Mouse (Mus musculus) kidney, embryonic 16.5 days (tissue): ENCODE data around the gene Msto1. TPM values are rescaled to one million over a fixed set of nuclear protein-coding genes. Genes with fewer than 3 reads are reported as not detected.
"Not testable (repeated sequence)": the region's sequence is repeated elsewhere in the genome, so short reads cannot be mapped to it uniquely, and the experiment has no call there.

Source experiments
- ATAC-seq: fragments of 200-750 bp; cut with Nextera tagmentation; 2 replicates; pipeline ENCODE4 v1.8.0; 2017; ENCODE audit warnings: moderate TSS enrichment; ENCODE audit not compliant: low FRiP score, low TSS enrichment
- H3K27ac ChIP-seq: fragments of 300-500 bp; sonication (generic); 2 replicates; pipeline ENCODE4 v1.5.1; 2014; ENCODE audit warnings: low read length
- H3K27me3 ChIP-seq: fragments of 300-500 bp; sonication (generic); 2 replicates; pipeline ENCODE4 v1.6.1; 2014; ENCODE audit warnings: low read length, control low read depth, mixed read lengths; ENCODE audit not compliant: insufficient read depth
- H3K36me3 ChIP-seq: fragments of 300-500 bp; sonication (generic); 2 replicates; pipeline ENCODE4 v1.6.1; 2014; ENCODE audit warnings: low read length, control low read depth, mixed read lengths; ENCODE audit not compliant: insufficient read depth
- H3K4me1 ChIP-seq: fragments of 300-500 bp; sonication (generic); 2 replicates; pipeline ENCODE4 v1.6.1; 2014; ENCODE audit warnings: low read length, control low read depth, mixed read lengths; ENCODE audit not compliant: insufficient read depth
- H3K4me2 ChIP-seq: fragments of 300-500 bp; sonication (generic); replicated peaks from 2 replicates; pipeline ENCODE4 v1.6.1; 2014; ENCODE audit warnings: low read depth, low read length
- H3K4me3 ChIP-seq: fragments of 300-500 bp; sonication (generic); 2 replicates; pipeline ENCODE4 v1.5.1; 2014; ENCODE audit warnings: mild to moderate bottlenecking, low read length
- H3K9ac ChIP-seq: fragments of 300-500 bp; sonication (generic); replicated peaks from 2 replicates; pipeline ENCODE4 v1.6.1; 2014; ENCODE audit warnings: low read length
- H3K9me3 ChIP-seq: fragments of 300-500 bp; sonication (generic); 2 replicates; pipeline ENCODE4 v1.6.1; 2016; ENCODE audit warnings: low read length, control low read depth
- WGBS: fragments of 180-500 bp; shearing (Covaris S2); extraction: QIAGEN DNeasy Blood & Tissue Kit; methylation state at CpG from one replicate; pipeline ENCODE4 v1.1.7; 2014; 5-methylcytosine and 5-hydroxymethylcytosine counted together
- polyA plus RNA-seq: library from polyadenylated mRNA; unstranded; fragments of >200 nt; fragmentation: Nextera tagmentation; extraction: Ambion mirVana; gene quantifications from 2 replicates; pipeline ENCODE4 v1.2.1, GENCODE M21; 2015

Msto1 gene
- polyA plus RNA-seq: 61.9 and 69.8 TPM in 2 replicates

GRCm38 (mm10) chr3:88913511-88914383 lies at the start of gene Msto1:
Msto1 (minus strand) TSS chr3:88913999.
- peak; percentile 97 for ATAC-seq

DNA sequence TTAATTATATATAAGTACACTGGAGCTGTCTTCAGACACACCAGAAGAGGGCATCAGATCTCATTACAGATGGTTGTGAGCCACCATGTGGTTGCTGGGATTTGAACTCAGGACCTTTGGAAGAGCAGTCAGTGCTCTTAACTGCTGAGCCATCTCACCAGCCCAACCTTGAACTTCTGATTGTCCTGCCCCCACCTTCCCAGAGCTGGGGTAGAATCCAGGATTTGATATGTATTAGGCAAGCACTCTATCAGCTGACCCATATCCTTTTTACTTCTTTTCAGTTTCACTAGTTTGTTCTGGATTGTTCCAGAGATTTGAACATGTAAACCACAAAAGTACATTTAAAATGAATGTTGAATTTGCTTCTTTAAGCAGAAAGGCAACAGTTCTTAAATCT lies 49.4 kb upstream of the Msto1 start:
- not testable (repeated sequence) for H3K4me2 ChIP-seq, ATAC-seq
- H3K36me3 ChIP-seq: peaks cover 14% of the 10 kb centered on the region; the same call in 1 of the 2 replicates

More at GRCm38 (mm10) chr3:88913511-88914383, at the start of gene Msto1:
- H3K4me2 ChIP-seq: peak within 1 kb of the TSS; percentile 73
- H3K9me3 ChIP-seq: no peaks in the 10 kb centered on the region
- H3K27ac ChIP-seq: peak within 1 kb of the TSS; percentile 97
- peaks cover 36% of the 10 kb centered on the region for H3K36me3 ChIP-seq
- H3K4me3 ChIP-seq: peak within 1 kb of the TSS; percentile 82
- H3K9ac ChIP-seq: peak within 1 kb of the TSS; percentile 76
- WGBS: under 1% methylated on average over 62 of the region's 62 CpGs
- no peaks in the 10 kb centered on the region for H3K27me3 ChIP-seq
- peaks cover 14% of the 10 kb centered on the region; the same call in 1 of the 2 replicates for H3K4me1 ChIP-seq

DNA sequence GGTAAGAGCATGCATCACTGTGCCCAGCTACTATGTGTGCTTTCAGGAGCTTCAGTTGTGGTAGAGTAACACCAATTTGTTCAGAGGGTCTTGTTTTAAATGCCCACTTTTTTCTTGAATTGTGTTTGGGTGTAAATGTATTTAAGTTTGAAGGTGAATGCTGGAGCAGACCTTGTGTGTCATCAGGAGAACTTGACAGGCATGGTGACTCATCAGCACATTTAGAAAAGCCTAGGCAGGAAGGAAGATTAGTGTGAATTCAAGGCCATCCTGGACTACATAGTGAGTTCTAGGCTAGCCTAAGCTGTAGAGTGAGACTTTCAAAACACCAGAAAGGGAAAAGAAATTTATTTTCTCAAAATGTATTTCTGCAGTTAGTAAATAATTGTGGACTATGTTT lies 39.9 kb upstream of the Msto1 start:
- no peak overlapping the region for H3K9ac ChIP-seq

More for the DNA sequence above, 49.4 kb upstream of the Msto1 start:
- not testable (repeated sequence) for H3K4me3 ChIP-seq, H3K27ac ChIP-seq, H3K4me1 ChIP-seq, H3K27me3 ChIP-seq, H3K9ac ChIP-seq, H3K9me3 ChIP-seq

GRCm38 (mm10) chr3:88953246-88953645 lies 39.4 kb upstream of the Msto1 start:
- Histone ChIP-seq H3K9me3 (no peaks in the 10 kb centered on the region), H3K36me3 (no peaks in the 10 kb centered on the region), H3K27ac (no peak overlapping the region), H3K4me2 (no peak overlapping the region), H3K27me3 (no peaks in the 10 kb centered on the region), H3K4me1 (peaks cover 29% of the 10 kb centered on the region), H3K4me3 (no peak overlapping the region), H3K9ac (no peak overlapping the region)
- WGBS: 81% methylated on average over 4 of the region's 4 CpGs
- no peak for ATAC-seq

More for the DNA sequence above, 39.9 kb upstream of the Msto1 start:
- no peak overlapping the region for H3K4me3 ChIP-seq
- no peaks in the 10 kb centered on the region for H3K9me3 ChIP-seq
- H3K4me1 ChIP-seq: peaks cover 24% of the 10 kb centered on the region
- H3K27me3 ChIP-seq: no peaks in the 10 kb centered on the region
- H3K27ac ChIP-seq: no peak overlapping the region
- H3K4me2 ChIP-seq: no peak overlapping the region
- no peaks in the 10 kb centered on the region for H3K36me3 ChIP-seq
- no peak for ATAC-seq

DNA sequence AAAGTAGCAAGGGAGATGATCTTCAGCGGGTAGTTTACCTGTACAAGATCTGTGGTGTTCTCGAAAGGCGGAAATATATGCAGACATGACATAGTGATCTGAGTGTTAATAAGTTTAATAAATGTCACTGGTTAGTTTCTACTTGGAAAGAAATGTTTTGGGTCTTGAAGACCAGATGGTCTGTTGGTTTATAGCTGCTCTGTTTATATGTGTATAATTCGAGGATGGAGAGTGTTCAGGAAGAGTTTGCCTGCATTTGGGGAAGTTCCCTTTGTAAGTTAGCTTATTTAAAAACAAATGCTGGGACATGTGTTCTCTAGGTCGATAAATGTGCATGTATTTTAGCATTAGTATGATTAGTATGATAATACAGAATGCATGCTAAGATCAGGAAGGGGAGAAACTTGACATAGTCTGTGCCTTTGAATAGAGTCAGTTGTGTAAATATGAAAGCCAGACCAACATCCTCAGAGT lies 37.6 kb upstream of the Msto1 start:
- Histone ChIP-seq H3K4me2 (peak overlapping the region; percentile 74), H3K9ac (peak overlapping the region; percentile 88), H3K27ac (peak overlapping the region; percentile 98), H3K4me1 (peaks cover 36% of the 10 kb centered on the region), H3K36me3 (0 out of 2 replicates have a peak, but pooled peaks cover 3% of the 10 kb centered on the region), H3K4me3 (peak overlapping the region; percentile 60), H3K27me3 (no peaks in the 10 kb centered on the region), H3K9me3 (no peaks in the 10 kb centered on the region)
- 1% methylated on average over 5 of the region's 5 CpGs for WGBS
- no peak for ATAC-seq

DNA sequence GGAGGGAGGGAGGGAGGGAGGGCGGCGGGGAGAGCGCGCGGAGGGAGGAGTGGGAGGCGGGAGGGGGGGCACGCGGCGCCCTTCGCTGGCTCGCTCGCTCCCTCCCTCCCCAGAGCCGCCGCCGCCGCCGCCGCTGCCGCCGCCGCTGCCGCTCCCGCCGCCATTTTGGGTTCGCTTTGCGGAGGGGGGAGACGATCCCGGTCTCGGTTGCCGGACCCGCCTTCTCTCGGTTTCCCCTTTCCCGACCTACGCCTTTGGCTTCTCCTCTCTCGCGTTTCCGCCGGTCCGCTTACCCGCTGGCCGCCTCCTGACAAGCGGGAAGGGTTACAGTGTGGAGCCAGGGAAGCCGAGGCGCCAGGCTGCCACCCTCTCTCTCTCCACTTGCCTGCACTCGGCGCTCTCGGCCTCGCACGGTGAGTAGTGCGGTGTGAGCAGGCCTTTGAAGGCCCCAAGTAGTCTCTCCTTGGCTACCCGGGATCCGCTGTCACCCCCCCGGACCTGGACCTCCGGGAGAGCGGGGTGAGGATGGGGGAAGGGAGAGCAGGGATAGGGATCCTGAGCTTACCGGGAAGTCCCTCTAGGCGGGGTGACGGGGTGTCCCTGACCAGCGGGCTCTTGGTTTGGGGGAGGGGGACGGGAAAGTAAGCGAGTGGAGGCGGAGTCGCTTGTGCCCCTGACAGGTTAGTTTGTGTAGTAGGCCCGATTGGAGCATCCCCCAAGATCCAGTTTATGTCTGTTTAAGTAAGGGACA lies 37.0 kb upstream of the Msto1 start, which contains the start of the genes Ash1l and Dap3:
Gene Ash1l (plus strand): TSS at position 47 of the 751 bp plus-strand sequence.
Gene Dap3 (minus strand): TSS at position 606 of the 751 bp plus-strand sequence.
- peak; percentile 81 for ATAC-seq
- under 1% methylated on average over 49 of the region's 64 CpGs for WGBS
- H3K4me2 ChIP-seq: peak within 1 kb of the TSS; percentile 74
- H3K9ac ChIP-seq: peak within 1 kb of the TSS; percentile 88
- H3K27ac ChIP-seq: peak within 1 kb of the TSS; percentile 98
- peaks cover 36% of the 10 kb centered on the region for H3K4me1 ChIP-seq
- peak within 1 kb of the TSS; percentile 60 for H3K4me3 ChIP-seq
- H3K36me3 ChIP-seq: 0 out of 2 replicates have a peak, but pooled peaks cover 3% of the 10 kb centered on the region
- H3K27me3 ChIP-seq: no peaks in the 10 kb centered on the region
- H3K9me3 ChIP-seq: no peaks in the 10 kb centered on the region

- under 1% methylated on average over 47 of the region's 92 CpGs for WGBS
- Histone ChIP-seq H3K4me3 (peak overlapping the region; percentile 60), H3K27me3 (no peaks in the 10 kb centered on the region), H3K9me3 (no peaks in the 10 kb centered on the region), H3K27ac (peak overlapping the region; percentile 98), H3K4me2 (peak overlapping the region; percentile 74), H3K4me1 (peaks cover 36% of the 10 kb centered on the region), H3K36me3 (0 out of 2 replicates have a peak, but pooled peaks cover 3% of the 10 kb centered on the region), H3K9ac (peak overlapping the region; percentile 88)
- ATAC-seq: peak; percentile 95
Observed at GRCm38 (mm10) chr3:88949786-88950575, 36.2 kb upstream of the Msto1 start.

DNA sequence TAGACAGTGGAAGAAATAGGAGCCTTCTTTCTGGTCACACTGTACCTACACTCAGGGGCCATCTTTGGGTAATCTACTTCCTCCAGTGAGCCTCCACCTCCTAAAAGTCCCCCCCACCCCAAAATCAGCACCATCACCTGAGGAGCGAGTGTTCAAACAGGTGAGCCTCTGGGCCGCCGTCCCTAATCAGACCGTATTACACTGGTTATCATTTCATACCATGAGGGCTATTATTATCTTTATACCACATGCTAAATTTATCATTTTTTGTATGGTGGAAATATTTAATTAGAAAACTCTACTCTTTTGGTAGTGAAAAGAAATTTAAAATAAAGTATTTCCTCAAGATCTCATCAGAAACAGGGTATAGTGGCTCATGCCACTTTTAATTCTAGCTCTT lies 30.3 kb upstream of the Msto1 start:
- 88% methylated on average over 4 of the region's 4 CpGs for WGBS
- no peak for ATAC-seq
- H3K4me2 ChIP-seq: no peak overlapping the region

GRCm38 (mm10) chr3:88942316-88942880 lies 28.6 kb upstream of the Msto1 start:
- H3K27me3 ChIP-seq: no peaks in the 10 kb centered on the region
- no peak overlapping the region for H3K9ac ChIP-seq
- no peak overlapping the region for H3K4me2 ChIP-seq
- ATAC-seq: no peak
- no peak overlapping the region for H3K27ac ChIP-seq
- WGBS: 92% methylated on average over 10 of the region's 10 CpGs
- no peak overlapping the region for H3K4me3 ChIP-seq
- no peaks in the 10 kb centered on the region; the same call in 1 of the 2 replicates for H3K4me1 ChIP-seq
- no peaks in the 10 kb centered on the region for H3K9me3 ChIP-seq
- H3K36me3 ChIP-seq: peaks cover 22% of the 10 kb centered on the region

More for the DNA sequence above, 30.3 kb upstream of the Msto1 start:
- Histone ChIP-seq H3K4me3 (no peak overlapping the region), H3K4me1 (peaks cover 16% of the 10 kb centered on the region), H3K9me3 (no peaks in the 10 kb centered on the region), H3K36me3 (peaks cover 25% of the 10 kb centered on the region), H3K27ac (no peak overlapping the region), H3K27me3 (no peaks in the 10 kb centered on the region), H3K9ac (no peak overlapping the region)
